Mouse (Mus musculus) embryonic facial prominence, embryonic 14.5 days (tissue): ENCODE data around the gene Tlk2. TPM values are rescaled to one million over a fixed set of nuclear protein-coding genes. Genes with fewer than 3 reads are reported as not detected.
"Not testable (repeated sequence)": the region's sequence is repeated elsewhere in the genome, so short reads cannot be mapped to it uniquely, and the experiment has no call there.

Experiments used
- ATAC-seq: fragments of 200-750 bp; cut with Nextera tagmentation; 2 replicates; pipeline ENCODE4 v1.8.0; 2017; ENCODE audit warnings: low read depth, moderate number of reproducible peaks, moderate TSS enrichment
- DNase-seq: peaks from one replicate; pipeline ENCODE4 v3.0.0-alpha.2; 2015; ENCODE audit warnings: low spot score
- H3K27ac ChIP-seq: fragments of 300-500 bp; sonication (generic); replicated peaks from 2 replicates; pipeline ENCODE4 v1.5.1; 2014; ENCODE audit warnings: low read depth, mild to moderate bottlenecking, low read length, moderate library complexity
- H3K27me3 ChIP-seq: fragments of 300-500 bp; sonication (generic); replicated peaks from 2 replicates; pipeline ENCODE4 v1.6.1; 2014; ENCODE audit warnings: low read length; ENCODE audit not compliant: control insufficient read depth, insufficient read depth
- H3K36me3 ChIP-seq: fragments of 300-500 bp; sonication (generic); 2 replicates; pipeline ENCODE4 v1.6.1; 2014; ENCODE audit warnings: low read length, mixed read lengths; ENCODE audit not compliant: control insufficient read depth, insufficient read depth
- H3K4me1 ChIP-seq: fragments of 300-500 bp; sonication (generic); 2 replicates; pipeline ENCODE4 v1.6.1; 2014; ENCODE audit warnings: antibody characterized with exemption, low read length; ENCODE audit not compliant: control insufficient read depth, insufficient read depth
- H3K4me2 ChIP-seq: fragments of 300-500 bp; sonication (generic); 2 replicates; pipeline ENCODE4 v1.6.1; 2014; ENCODE audit warnings: low read depth, mild to moderate bottlenecking, low read length, moderate library complexity, mixed read lengths
- H3K4me3 ChIP-seq: fragments of 300-500 bp; sonication (generic); 2 replicates; pipeline ENCODE4 v1.5.1; 2014; ENCODE audit warnings: low read depth, mild to moderate bottlenecking, low read length
- H3K9ac ChIP-seq: fragments of 300-500 bp; sonication (generic); 2 replicates; pipeline ENCODE4 v1.6.1; 2014; ENCODE audit warnings: low read depth, mild to moderate bottlenecking, low read length, moderate library complexity, mixed read lengths
- H3K9me3 ChIP-seq: fragments of 300-500 bp; sonication (generic); 2 replicates; pipeline ENCODE4 v1.6.1; 2016; ENCODE audit warnings: low read length; ENCODE audit not compliant: control insufficient read depth
- WGBS: fragments of 180-500 bp; shearing (Covaris S2); extraction: QIAGEN DNeasy Blood & Tissue Kit; methylation state at CpG from one replicate; pipeline ENCODE4 v1.1.7; 2014; 5-methylcytosine and 5-hydroxymethylcytosine counted together
- polyA plus RNA-seq: library from polyadenylated mRNA; unstranded; fragments of >200 nt; fragmentation: Nextera tagmentation; extraction: Ambion mirVana; gene quantifications from 2 replicates; pipeline ENCODE4 v1.2.1, GENCODE M21; 2014

The Tlk2 gene
- 26.3 and 30.4 TPM in 2 replicates for polyA plus RNA-seq

DNA sequence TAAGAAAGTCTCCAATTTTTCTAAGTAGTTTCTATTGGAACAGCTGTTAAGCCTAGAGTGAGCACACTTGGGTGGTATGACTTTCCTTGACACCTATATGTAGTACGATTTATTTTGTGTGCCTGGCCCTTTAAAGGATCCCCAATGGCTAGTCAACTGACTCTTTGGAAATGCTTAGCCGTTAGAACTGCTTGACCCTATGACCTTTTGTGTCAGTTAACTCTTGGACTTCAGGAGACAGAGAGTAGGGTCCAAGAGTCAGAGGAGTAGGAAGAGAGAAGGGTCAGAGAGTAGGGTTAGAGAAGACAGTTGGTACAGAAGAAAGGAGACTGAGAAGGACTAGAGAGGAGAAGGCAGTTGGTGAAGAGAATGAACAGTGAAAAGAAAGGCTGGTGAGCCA is at the start of gene Tlk2:
Gene Tlk2, plus strand, starts transcription at position 292 of the 400 bp plus-strand sequence.
- DNase-seq (no peak), ATAC-seq (no peak)
- peaks cover 12% of the 10 kb centered on the region; the same call in 1 of the 2 replicates for H3K4me1 ChIP-seq
- H3K9ac ChIP-seq: no peak within 1 kb of the TSS
- H3K36me3 ChIP-seq: peaks cover 7% of the 10 kb centered on the region; the same call in 1 of the 2 replicates
- WGBS: 34% methylated on average over 2 of the region's 2 CpGs
- H3K27ac ChIP-seq: no peak within 1 kb of the TSS
- H3K9me3 ChIP-seq: no peaks in the 10 kb centered on the region
- peak within 1 kb of the TSS; percentile 94; the same call in 1 of the 2 replicates for H3K4me3 ChIP-seq
- no peaks in the 10 kb centered on the region for H3K27me3 ChIP-seq
- peak within 1 kb of the TSS; percentile 90; the same call in 1 of the 2 replicates for H3K4me2 ChIP-seq

DNA sequence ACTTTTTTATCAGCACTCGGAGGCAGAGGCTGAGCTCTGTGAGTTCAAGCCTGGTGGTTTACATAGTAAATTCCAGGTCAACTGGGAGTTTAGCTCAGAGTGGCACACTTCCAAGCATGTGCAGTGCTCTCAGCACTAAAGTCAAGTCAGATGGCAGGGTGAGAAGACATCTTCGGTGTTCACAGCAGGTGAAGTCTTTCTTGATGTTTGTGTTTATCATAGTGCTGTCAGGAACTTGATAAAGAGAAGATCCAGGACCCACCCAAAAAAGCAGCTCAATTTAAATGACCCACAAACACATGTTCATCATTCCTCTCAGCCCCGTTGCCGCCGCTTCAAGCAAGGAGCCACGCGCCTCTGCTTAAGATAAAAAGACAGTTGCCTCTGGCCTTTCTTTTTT is 42.9 kb upstream of the Tlk2 start:
- no peaks in the 10 kb centered on the region for H3K27me3 ChIP-seq
- H3K4me3 ChIP-seq: no peak overlapping the region
- H3K36me3 ChIP-seq: peaks cover 97% of the 10 kb centered on the region
- ATAC-seq (no peak), DNase-seq (no peak)
- no peaks in the 10 kb centered on the region for H3K4me1 ChIP-seq
- H3K27ac ChIP-seq: no peak overlapping the region
- no peak overlapping the region for H3K4me2 ChIP-seq
- H3K9ac ChIP-seq: no peak overlapping the region
- H3K9me3 ChIP-seq: no peaks in the 10 kb centered on the region
- WGBS: 92% methylated on average over 7 of the region's 7 CpGs

DNA sequence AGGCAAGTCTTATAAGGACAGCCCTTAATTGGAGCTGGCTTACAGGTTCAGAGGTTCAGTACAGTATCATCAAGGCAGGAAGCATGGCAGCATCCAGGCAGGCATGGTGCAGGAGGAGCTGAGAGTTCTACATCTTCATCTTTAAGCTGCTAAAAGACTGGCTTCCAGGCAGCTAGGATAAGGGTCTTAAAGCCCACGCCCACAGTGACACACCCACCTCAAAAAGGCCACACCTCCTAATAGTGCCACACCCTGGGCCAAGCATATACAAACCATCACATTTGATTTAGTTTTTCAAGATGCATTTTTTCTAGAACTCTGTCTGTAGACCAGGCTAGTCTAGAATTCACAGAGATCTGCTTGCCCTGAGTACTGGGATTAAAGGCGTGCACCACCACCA is 41.4 kb upstream of the Tlk2 start:
- not testable (repeated sequence) for H3K27me3 ChIP-seq, H3K27ac ChIP-seq, H3K9ac ChIP-seq, H3K9me3 ChIP-seq, DNase-seq, ATAC-seq, H3K4me2 ChIP-seq, H3K4me1 ChIP-seq, H3K4me3 ChIP-seq
- WGBS: 86% methylated on average over 2 of the region's 2 CpGs
- peaks cover 87% of the 10 kb centered on the region for H3K36me3 ChIP-seq

DNA sequence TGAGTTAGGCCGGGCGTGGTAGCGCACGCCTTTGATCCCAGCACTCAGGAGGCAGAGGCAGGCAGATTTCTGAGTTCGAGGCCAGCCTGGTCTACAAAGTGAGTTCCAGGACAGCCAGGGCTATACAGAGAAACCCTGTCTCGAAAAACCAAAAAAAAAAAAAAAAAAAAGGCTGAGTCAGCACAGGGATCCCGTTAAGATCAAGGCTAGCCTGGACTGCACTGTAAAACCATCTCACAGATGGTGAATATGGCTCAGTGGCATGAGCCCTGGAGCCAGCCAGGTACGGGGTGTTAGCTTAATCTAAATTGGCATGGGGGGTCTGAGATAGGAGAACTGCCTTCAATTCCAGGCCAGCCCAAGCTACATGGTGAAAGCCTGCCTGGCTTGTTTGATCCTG is 38.1 kb upstream of the Tlk2 start:
- not testable (repeated sequence) for H3K4me1 ChIP-seq, H3K4me3 ChIP-seq, H3K9ac ChIP-seq, DNase-seq, H3K27me3 ChIP-seq, H3K27ac ChIP-seq, ATAC-seq, H3K4me2 ChIP-seq, H3K9me3 ChIP-seq
- WGBS: 99% methylated on average over 7 of the region's 8 CpGs
- H3K36me3 ChIP-seq: peaks cover 55% of the 10 kb centered on the region

DNA sequence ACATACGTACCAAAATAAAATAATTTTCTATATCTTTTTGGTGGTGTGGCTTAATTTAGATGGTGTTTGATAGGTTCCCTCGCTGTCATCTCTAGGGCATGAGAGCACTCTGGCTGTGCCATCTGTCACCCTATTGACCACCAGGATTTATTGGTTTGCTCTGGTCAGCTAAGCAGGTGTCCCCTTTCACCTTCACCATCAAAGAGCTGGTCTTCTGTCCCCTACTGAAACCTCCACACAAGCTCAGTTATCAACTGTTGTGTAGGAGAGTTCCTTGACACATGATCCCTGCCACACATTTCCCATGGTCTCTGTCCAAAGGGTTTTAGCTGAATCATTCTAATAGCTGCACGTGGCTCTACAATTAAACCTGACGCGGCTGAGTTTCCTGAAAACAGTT is 37.5 kb upstream of the Tlk2 start:
- peaks cover 49% of the 10 kb centered on the region for H3K36me3 ChIP-seq
- no peak overlapping the region for H3K27ac ChIP-seq
- no peak overlapping the region for H3K9ac ChIP-seq
- H3K27me3 ChIP-seq: no peaks in the 10 kb centered on the region
- H3K4me1 ChIP-seq: no peaks in the 10 kb centered on the region
- WGBS: 92% methylated on average over 5 of the region's 5 CpGs
- no peak overlapping the region for H3K4me3 ChIP-seq
- ATAC-seq: no peak
- H3K4me2 ChIP-seq: no peak overlapping the region
- no peaks in the 10 kb centered on the region for H3K9me3 ChIP-seq
- DNase-seq: no peak

DNA sequence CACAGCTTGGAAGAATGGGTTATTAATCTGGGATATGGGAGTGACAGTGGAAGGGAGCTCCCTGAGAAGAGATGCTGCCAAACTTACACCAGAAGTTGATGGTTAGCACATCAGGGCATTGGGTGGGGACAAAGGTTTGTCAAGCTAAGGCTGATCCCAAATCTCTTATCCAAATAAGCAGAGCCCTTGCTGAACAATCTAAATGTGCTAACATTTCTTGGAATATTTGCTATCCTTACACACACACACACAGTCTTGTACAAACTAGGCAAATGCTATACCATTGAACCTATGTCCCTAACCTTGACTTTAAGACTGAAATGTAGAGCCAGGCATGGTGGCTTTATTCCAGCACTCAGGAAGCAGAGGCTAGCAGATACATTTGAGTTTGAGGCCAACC is 35.0 kb upstream of the Tlk2 start:
- DNase-seq: no peak
- no peak overlapping the region for H3K4me3 ChIP-seq
- ATAC-seq: no peak
- no peaks in the 10 kb centered on the region for H3K4me1 ChIP-seq
- no peaks in the 10 kb centered on the region for H3K9me3 ChIP-seq
- H3K27me3 ChIP-seq: no peaks in the 10 kb centered on the region
- H3K9ac ChIP-seq: no peak overlapping the region
- H3K36me3 ChIP-seq: peaks cover 25% of the 10 kb centered on the region
- no peak overlapping the region for H3K4me2 ChIP-seq
- H3K27ac ChIP-seq: no peak overlapping the region

DNA sequence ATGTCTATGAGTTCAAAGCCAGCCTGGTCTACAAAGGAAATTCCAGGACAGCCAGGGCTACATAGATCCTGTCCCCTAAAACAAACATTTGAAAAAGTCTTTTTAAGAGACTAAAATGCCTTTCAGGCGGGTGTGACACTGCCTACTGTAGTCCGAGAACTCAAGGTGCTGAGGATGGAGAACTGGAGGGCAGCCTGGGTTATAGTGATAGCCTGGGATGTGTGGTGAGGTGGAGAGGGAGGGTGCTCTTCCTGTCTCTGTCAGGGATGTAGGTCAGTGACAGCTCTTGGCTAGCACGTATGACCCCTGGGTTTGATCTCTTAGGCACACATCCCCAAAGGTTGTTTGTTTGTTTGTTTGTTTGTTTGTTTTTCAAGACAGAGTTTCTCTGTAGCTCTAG is 34.5 kb upstream of the Tlk2 start:
- 77% methylated on average over 3 of the region's 3 CpGs for WGBS

DNA sequence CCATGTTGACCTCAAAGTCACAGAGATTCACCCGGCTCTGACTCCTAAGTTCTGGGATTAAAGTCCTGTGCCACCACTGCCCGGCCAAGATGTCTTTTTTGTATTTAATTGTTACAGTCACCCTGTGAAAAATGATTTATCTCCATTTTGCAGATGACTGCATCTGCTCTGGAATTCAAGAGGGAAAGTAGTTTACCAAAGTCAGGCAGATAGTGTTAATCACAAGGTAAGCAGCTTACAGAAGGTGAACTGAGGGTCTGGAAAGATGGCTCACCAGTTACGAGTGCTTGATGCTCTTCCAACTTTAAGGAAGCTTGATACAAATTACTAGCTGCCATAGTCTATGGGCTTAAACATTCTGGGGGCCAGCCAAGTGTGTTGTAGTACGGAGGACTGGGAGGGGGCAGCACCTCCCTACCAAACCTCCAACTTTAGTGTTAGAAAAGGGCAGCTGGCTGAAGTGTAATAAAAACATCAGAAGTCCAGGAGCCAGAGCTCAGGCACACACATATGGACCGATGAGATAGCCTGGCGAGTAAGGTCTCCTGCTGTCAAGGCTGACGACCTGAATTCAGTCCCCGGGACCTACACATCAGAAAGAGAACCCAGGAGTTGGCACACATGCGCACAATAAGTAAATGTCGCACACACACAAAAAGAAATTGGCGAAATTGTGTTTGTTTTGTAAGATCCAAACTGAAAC is 33.9 kb upstream of the Tlk2 start:
- Histone ChIP-seq H3K4me1 (no peaks in the 10 kb centered on the region), H3K36me3 (peaks cover 15% of the 10 kb centered on the region), H3K9me3 (no peaks in the 10 kb centered on the region), H3K9ac (no peak overlapping the region), H3K4me2 (no peak overlapping the region), H3K27ac (no peak overlapping the region), H3K27me3 (no peaks in the 10 kb centered on the region), H3K4me3 (no peak overlapping the region)
- DNase-seq (no peak), ATAC-seq (no peak)
- 79% methylated on average over 11 of the region's 11 CpGs for WGBS

More for the DNA sequence above, 34.5 kb upstream of the Tlk2 start:
- Histone ChIP-seq H3K4me3 (no peak overlapping the region), H3K27ac (no peak overlapping the region), H3K36me3 (peaks cover 21% of the 10 kb centered on the region), H3K9me3 (no peaks in the 10 kb centered on the region), H3K27me3 (no peaks in the 10 kb centered on the region), H3K4me2 (no peak overlapping the region), H3K9ac (no peak overlapping the region), H3K4me1 (no peaks in the 10 kb centered on the region)
- no peak for DNase-seq
- ATAC-seq: no peak

DNA sequence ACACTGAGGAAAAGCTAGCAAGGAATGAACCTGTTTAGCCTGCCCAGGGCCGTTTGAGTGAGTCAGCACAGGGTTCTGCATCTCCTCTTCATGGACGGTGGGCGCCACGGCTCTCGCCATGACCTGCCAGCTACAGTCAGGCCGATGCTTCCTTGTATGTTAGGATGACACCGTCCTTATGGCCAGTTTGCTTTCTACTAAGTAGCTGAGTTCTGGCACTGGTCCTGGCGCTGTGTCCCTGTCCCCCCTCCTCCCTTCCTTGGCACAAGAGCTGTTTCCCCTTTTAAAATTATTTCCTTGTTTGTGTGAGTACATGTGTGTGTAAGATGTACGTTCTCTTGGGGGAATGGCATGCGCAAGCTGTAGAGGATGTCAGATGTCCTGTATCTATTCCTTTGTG is 33.4 kb upstream of the Tlk2 start:
- no peak for ATAC-seq
- Histone ChIP-seq H3K4me3 (no peak overlapping the region), H3K27ac (no peak overlapping the region), H3K4me2 (no peak overlapping the region), H3K9ac (no peak overlapping the region), H3K27me3 (no peaks in the 10 kb centered on the region), H3K9me3 (no peaks in the 10 kb centered on the region), H3K36me3 (peaks cover 9% of the 10 kb centered on the region), H3K4me1 (no peaks in the 10 kb centered on the region)
- WGBS: 93% methylated on average over 10 of the region's 10 CpGs
- no peak for DNase-seq
